Mouse (Mus musculus): Measurements from ENCODE around the gene Csf2rb2. TPM values are rescaled to one million over a fixed set of nuclear protein-coding genes. Genes with fewer than 3 reads are reported as not detected.
A peak's percentile ranks its signal among the peaks of the same experiment; 100 is the strongest.

Csf2rb2 gene
- polyA plus RNA-seq, 1 experiment: 0.20 TPM

GRCm38 (mm10) chr15:78241335-78241734, 64.2 kb downstream of the Csf2rb2 start:
- Histone ChIP-seq H3K27me3 (ENCODE audit: control insufficient read depth, insufficient read depth, low read length) (no peaks in the 10 kb centered on the region), H3K4me3 (replicated peaks; ENCODE audit: insufficient read depth, low read depth, low read length) (no peak overlapping the region), H3K4me1 (ENCODE audit: control insufficient read depth, insufficient read depth, low read length) (no peaks in the 10 kb centered on the region), H3K27ac (ENCODE audit: insufficient read depth, low read length) (no peak overlapping the region)
- no peak for DNase-seq
- no peak for TF ChIP-seq CTCF (IDR thresholded peaks at IDR 0.05; ENCODE audit: borderline replicate concordance, insufficient read depth, low read depth, low read length)
- TF ChIP-seq POLR2A (IDR thresholded peaks at IDR 0.05; ENCODE audit: borderline replicate concordance, insufficient read depth, low read length): no peak
- WGBS: 47% methylated on average over 11 of the region's 11 CpGs

DNA sequence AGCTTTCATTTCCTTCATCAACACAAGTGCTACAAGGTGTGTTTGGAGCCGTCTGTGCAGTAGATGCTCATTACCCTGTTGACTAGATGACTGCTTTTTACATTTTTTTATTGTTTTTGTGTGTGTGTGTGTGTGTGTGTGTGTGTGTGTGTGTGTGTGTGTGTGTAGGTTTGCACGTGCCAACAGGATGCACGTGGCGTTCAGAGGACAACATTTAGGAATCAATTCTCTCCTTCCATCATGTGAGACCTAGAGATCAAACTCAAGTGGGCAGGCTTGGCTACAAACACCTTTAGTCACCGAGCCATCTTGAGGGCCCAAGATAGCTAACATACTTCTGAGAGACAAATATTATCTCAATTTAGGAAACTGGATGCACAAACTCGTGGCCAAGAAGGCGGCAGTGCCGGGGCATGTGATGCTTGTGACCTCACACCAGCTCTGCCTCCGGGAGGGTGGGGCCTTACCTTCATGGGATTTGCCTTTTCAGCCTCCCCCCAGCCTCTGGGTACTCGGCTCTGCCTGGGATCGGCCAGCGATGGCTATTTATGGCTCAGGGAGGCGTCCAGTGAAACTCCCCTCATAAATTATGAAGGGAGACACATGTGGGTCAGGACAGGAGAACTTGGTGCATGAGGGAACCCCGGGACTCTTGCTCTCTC, 65.4 kb downstream of the Csf2rb2 start:
- Histone ChIP-seq H3K27ac (ENCODE audit: insufficient read depth, low read length) (no peak overlapping the region), H3K27me3 (ENCODE audit: control insufficient read depth, insufficient read depth, low read length) (no peaks in the 10 kb centered on the region), H3K4me1 (ENCODE audit: control insufficient read depth, insufficient read depth, low read length) (no peaks in the 10 kb centered on the region; the same call in 1 of the 2 replicates), H3K4me3 (replicated peaks; ENCODE audit: insufficient read depth, low read depth, low read length) (no peak overlapping the region)
- TF ChIP-seq CTCF (IDR thresholded peaks at IDR 0.05; ENCODE audit: borderline replicate concordance, insufficient read depth, low read depth, low read length) (no peak), POLR2A (IDR thresholded peaks at IDR 0.05; ENCODE audit: borderline replicate concordance, insufficient read depth, low read length) (no peak)
- DNase-seq: no peak
- 72% methylated on average over 14 of the region's 14 CpGs for WGBS

GRCm38 (mm10) chr15:78239453-78239852, 66.1 kb downstream of the Csf2rb2 start:
- Histone ChIP-seq H3K4me1 (ENCODE audit: control insufficient read depth, insufficient read depth, low read length) (no peaks in the 10 kb centered on the region; the same call in 1 of the 2 replicates), H3K27ac (ENCODE audit: insufficient read depth, low read length) (no peak overlapping the region), H3K4me3 (replicated peaks; ENCODE audit: insufficient read depth, low read depth, low read length) (no peak overlapping the region), H3K27me3 (ENCODE audit: control insufficient read depth, insufficient read depth, low read length) (no peaks in the 10 kb centered on the region)
- TF ChIP-seq POLR2A (IDR thresholded peaks at IDR 0.05; ENCODE audit: borderline replicate concordance, insufficient read depth, low read length) (no peak), CTCF (IDR thresholded peaks at IDR 0.05; ENCODE audit: borderline replicate concordance, insufficient read depth, low read depth, low read length) (peak; percentile 97)
- 15% methylated on average over 10 of the region's 10 CpGs for WGBS
- DNase-seq: peak; percentile 57 to 62

- Histone ChIP-seq H3K27ac (ENCODE audit: insufficient read depth, low read length) (no peak overlapping the region), H3K4me1 (ENCODE audit: control insufficient read depth, insufficient read depth, low read length) (no peaks in the 10 kb centered on the region; the same call in none of the 2 replicates), H3K27me3 (ENCODE audit: control insufficient read depth, insufficient read depth, low read length) (no peaks in the 10 kb centered on the region), H3K4me3 (replicated peaks; ENCODE audit: insufficient read depth, low read depth, low read length) (no peak overlapping the region)
- 75% methylated on average over 5 of the region's 5 CpGs for WGBS
- no peak for DNase-seq
- TF ChIP-seq CTCF (IDR thresholded peaks at IDR 0.05; ENCODE audit: borderline replicate concordance, insufficient read depth, low read depth, low read length) (no peak), POLR2A (IDR thresholded peaks at IDR 0.05; ENCODE audit: borderline replicate concordance, insufficient read depth, low read length) (no peak)
Measured at GRCm38 (mm10) chr15:78234823-78235509, 70.6 kb downstream of the Csf2rb2 start.

Other genes starting within 250 kb of the Csf2rb2 start
- gene Cacng2, start 185.7 kb downstream of the Csf2rb2 start, polyA plus RNA-seq (2012; rRNA removed): 45.8 and 48.5 TPM in 2 replicates
- 52.0 and 56.5 TPM in 2 replicates for gene Ift27, start 131.6 kb downstream of the Csf2rb2 start, polyA plus RNA-seq (2012; rRNA removed)
- gene Pvalb, start 99.3 kb downstream of the Csf2rb2 start, polyA plus RNA-seq (2012; rRNA removed): 1,013 and 1,016 TPM in 2 replicates
- 0.77 and 0.84 TPM in 2 replicates for gene Ncf4, start 60.9 kb downstream of the Csf2rb2 start, polyA plus RNA-seq (2012; rRNA removed)
- 0.30 and 0.33 TPM in 2 replicates for gene Csf2rb, start 20.0 kb upstream of the Csf2rb2 start, polyA plus RNA-seq (2012; rRNA removed)
- 0.13 TPM in 1 of 2 replicates, not detected in the other for gene Tex33, start 90.2 kb upstream of the Csf2rb2 start, polyA plus RNA-seq (2012; rRNA removed)
- 84.3 and 86.1 TPM in 2 replicates for gene Tst, start 100.2 kb upstream of the Csf2rb2 start, polyA plus RNA-seq (2012; rRNA removed)
- gene Mpst, start 100.7 kb upstream of the Csf2rb2 start, polyA plus RNA-seq (2012; rRNA removed): 67.2 and 68.4 TPM in 2 replicates
- gene Kctd17, start 122.8 kb upstream of the Csf2rb2 start, polyA plus RNA-seq (2012; rRNA removed): 316 and 321 TPM in 2 replicates
- gene Tmprss6, start 162.9 kb upstream of the Csf2rb2 start, polyA plus RNA-seq (2012; rRNA removed): 0.06 and 0.08 TPM in 2 replicates
- 0.10 and 0.25 TPM in 2 replicates for gene Il2rb, start 189.6 kb upstream of the Csf2rb2 start, polyA plus RNA-seq (2012; rRNA removed)
- 3.1 and 3.5 TPM in 2 replicates for gene C1qtnf6, start 225.7 kb upstream of the Csf2rb2 start, polyA plus RNA-seq (2012; rRNA removed)
- 9.8 and 12.1 TPM in 2 replicates for gene Sstr3, start 239.0 kb upstream of the Csf2rb2 start, polyA plus RNA-seq (2012; rRNA removed)